Mouse (Mus musculus): Measurements from ENCODE around the gene Kcnip4.
A peak's percentile ranks its signal among the peaks of the same experiment; 100 is the strongest.

Gene Kcnip4

GRCm38 (mm10) chr5:49241708-49242107 lies 283.0 kb downstream of the Kcnip4 start:
- no peak for DNase-seq

GRCm38 (mm10) chr5:49201164-49201756 lies 323.4 kb downstream of the Kcnip4 start:
- no peak for DNase-seq

DNA sequence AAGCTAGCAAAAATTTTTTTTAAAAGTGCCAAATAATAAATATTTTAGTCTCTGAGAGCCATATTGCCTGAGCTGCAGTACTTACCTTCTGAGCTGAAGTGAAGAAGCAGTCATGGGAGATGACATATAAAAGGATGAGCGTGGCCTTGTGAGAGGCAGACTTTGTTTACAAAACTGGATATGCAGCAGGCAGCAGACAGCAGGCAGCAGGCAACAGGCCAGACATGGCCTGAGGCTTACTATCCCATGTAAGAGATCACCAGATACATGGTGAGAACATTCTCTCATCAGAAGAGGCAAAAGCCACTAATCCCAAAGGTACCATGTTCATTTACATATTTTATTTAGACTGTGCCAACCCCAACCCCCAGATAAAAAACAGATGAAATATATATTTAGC lies 336.5 kb downstream of the Kcnip4 start:
- peak; percentile 35 to 60 for DNase-seq

DNA sequence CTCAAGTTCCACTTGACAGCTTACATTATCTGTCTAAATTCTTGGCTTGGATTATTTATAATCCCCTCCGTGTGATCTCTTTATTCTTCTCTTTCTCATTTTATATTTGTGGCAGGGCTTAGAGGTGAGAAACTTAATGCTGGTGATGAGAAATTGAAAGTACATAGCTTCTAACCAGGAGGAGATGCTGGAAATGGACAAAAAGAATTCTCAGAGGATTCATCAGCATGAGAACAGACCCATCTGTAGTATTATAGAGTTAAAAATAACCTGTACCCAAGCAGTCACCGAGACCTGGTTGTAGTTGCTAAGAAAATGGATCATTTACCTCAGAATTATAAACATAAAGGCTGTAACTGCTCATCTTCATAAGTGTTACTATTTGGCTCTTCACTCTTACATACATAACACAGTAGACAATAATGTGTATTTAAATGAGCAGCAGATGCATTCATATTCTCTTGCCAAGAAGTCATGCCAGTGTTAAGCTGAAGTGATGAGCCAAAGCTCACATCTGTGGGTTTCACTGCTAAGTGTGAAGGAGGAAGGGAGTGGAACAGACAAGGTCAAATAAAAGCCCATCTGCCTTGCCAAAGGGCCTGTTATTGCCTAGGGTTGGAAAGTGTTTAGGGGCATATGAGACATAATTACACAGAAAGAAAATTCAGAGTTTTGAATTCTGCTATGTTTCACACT lies 374.4 kb downstream of the Kcnip4 start:
- peak; percentile 4 to 26 for DNase-seq

DNA sequence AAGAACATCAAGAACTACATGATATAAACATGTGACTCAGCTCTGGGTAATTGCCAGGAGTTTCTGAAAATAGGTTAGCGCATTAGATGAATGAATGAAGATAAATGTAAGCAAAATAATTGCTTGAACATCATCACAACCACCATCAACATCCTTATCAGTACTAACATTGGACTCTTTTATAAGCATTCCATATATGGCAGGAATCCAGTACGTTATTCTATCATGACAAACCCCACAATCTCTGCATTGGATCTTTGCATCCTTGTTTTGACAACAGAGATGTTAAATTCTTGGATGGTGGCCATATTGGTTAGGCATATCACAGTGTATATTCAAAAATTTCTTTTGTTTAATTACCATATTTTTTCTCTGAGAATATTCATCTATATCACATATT lies 375.0 kb downstream of the Kcnip4 start:
- no peak for DNase-seq

DNA sequence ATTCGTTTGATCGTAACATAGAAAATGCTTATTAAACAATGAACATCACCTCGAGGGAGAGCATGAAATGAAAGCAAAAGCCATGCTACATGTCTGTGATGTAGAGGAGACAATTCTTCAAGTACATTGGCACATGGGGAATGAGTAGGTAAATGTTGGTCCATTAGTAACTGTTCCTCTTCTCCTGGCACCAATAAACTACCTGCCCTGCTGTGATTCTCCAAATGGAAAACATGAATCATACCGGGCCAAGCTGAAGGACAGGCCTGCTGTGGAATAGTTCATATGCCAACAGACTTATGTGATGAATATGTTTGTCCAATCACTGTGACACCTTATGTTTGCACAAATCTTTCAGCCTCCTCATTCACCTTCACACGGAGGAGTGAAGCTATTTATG lies 429.3 kb downstream of the Kcnip4 start:
- DNase-seq = peak in 1 of 2 experiments; percentile 42

DNA sequence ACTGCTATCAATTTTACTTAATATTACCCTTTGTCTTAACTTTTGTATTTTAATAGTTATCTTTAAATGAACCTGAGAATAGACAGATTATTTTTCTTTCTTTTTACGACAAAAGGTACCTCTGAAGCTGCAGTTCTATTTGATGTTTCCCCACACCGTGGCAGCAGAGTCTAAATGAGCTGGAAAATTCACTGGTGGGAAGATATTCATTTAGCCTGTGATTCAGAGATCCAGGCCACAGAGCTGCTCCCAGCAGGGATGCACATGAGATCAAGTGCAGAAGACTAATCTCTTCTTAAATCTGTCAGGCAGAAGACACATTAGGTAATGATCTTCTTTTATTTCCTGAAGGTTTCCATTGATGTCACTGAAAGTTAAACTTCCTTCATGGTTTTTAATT lies 429.8 kb downstream of the Kcnip4 start:
- DNase-seq = peak; percentile 54 to 57

GRCm38 (mm10) chr5:49094306-49094705 lies 430.4 kb downstream of the Kcnip4 start:
- DNase-seq = no peak

DNA sequence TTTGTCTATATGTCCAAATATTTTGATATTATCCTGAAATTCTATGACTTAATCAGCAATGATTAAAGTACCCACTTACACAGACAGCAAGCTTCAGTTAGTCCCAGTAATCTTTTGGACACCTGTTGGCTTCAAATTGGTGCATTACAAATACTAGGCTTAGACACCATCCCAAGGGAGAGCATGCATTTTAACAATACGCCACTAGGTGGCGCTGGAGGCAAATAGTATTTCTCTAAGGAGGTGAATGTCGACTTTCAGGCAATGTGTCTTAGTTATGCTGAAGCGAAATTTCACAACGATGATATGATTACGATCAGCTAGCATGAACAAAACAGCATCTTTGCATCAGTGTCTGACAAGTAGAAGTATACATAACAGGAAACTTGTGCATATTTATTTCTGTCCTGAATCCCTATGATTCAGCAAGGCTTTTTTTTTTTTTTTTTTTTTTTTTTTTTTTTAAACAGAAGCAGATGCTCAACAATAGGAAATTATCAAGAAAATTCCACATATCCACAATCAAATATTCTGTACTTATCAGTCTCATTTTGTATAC lies 434.5 kb downstream of the Kcnip4 start:
- peak; percentile 94 for DNase-seq

GRCm38 (mm10) chr5:49065646-49066045 lies 459.1 kb downstream of the Kcnip4 start:
- no peak for DNase-seq

DNA sequence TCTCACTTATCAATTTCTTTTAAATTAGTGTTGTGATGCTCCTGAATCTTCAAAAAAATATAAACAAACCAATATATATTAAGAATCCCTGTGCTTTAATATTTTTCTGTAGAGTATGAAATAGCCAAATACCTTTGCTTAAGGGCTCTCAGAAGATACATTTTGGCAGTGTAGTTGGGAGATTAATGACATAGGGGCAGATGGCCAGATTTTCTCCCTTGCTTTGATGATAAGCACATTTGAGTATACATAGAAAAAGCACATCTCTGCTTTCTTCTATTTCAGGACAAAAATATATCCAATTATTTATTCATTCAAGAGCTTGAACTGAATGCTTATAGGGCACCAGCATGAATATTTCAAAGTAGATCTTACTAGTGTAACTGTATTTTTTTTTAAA lies 465.8 kb downstream of the Kcnip4 start:
- peak; percentile 8 to 50 for DNase-seq

DNA sequence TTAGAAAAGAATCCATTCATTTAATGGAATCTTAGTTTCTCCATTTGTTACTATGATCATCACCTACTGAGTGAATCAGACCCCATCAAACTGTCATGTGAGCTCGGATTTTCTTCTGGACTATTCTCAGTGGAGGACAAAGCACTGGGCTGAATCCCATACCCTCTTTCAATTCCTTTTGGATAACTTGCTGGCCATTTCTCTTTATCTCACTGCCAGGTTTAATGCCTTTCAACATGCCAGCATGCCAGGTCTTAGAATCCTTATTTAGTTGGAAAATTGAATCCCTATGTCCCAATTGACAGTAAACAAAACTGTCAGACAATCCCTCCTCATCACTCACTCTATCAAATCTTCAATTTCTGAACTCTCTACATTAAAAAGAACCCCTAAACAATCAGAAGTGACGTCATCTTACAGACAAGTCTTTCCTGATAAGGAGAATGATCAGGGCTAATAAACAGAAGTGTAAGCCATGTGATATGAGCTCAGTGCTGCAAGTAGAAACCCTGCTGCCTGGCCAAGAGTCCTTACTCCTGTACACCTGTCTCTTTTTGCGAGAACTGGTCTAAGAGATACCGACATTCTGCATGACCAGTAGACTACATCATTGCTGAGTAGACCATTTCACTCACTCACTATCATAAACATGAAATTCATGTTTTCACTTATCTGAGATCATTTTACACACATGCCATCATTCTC lies 466.9 kb downstream of the Kcnip4 start:
- peak; percentile 27 to 49 for DNase-seq

DNA sequence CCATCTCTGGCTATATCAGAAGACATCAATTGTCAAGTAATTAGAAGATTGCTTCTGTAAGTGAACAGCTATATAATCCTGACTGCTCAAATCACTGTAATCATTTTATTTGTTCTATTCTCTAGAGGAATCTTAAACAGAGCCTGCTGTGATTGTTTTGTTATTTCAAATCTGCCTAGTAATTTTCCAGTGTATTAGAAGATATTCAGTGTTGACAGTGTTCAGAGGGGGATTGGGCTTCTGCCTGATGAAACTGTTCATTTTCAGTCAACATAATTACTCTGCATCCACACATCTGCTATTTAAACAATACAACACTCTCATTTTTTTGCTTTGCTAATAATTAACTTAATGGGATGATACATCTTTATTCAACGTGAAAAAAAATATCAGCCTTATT lies 476.7 kb downstream of the Kcnip4 start:
- no peak for DNase-seq

- DNase-seq = no peak
These were observed 483.4 kb downstream of the Kcnip4 start for GRCm38 (mm10) chr5:49041259-49041845.

- peak; percentile 23 to 60 for DNase-seq
These were observed 527.3 kb downstream of the Kcnip4 start for GRCm38 (mm10) chr5:48997359-48997758.

- DNase-seq = no peak
These were observed 535.5 kb downstream of the Kcnip4 start for GRCm38 (mm10) chr5:48989145-48989659.

GRCm38 (mm10) chr5:48942378-48943088 lies 582.2 kb downstream of the Kcnip4 start:
- no peak for DNase-seq

DNA sequence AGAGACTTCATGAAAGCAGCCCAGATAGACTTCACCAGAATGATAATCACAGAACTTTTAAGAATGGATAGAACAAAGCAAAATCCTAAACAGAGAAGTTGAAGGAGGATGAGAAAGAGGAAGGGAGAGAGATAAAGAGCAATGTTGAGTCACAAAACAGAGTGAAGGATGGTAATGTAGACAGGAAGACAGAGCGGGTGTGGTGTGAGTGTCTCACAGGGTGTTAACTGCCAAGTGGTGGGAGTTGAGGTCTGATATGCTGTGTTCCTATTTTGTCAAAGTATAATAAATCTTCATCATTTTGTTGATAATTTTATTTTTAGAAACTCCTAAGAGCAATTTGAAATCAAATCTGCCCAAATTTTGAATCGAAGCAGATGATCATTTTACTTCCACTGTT lies 592.8 kb downstream of the Kcnip4 start:
- DNase-seq = no peak

DNA sequence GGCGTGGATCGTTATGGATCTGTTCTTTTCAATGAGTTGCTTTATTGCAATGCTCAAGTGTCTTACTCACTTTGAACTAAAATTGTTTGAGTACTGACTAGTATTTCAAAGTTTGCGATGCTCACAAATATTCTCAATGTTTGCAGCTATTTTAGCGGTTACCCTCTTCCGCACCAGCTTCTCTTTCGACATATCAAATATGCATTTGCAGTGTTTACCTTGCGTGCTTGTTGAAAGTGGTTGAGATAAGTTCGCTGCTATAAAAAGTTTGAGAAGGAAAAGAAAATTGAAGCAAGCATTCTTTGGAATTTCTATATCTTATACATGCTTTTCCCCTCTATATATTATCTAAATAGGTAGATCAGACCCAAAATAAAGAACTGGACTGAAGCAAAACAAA lies 634.5 kb downstream of the Kcnip4 start:
- no peak for DNase-seq

GRCm38 (mm10) chr5:48889395-48890194 lies 635.1 kb downstream of the Kcnip4 start:
- DNase-seq = peak; percentile 52 to 70

DNA sequence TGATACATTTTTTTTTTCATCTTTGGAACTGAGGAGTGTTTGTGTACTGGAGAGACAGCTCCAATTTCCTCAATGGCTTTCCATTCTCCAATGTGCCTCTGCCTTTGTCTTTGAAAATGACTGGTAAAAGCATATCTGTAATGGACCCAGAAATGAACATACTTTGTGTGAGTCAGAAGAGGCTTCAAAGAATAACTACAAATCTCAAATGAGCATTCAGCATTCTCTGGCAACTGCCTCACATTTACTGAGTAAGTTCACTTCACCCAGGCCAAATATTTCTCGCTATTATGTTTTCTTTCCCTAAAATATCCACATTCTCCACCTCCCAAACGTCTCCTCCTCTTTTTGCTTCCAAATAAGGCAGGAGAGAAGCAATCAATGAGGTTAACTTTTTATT lies 646.6 kb downstream of the Kcnip4 start:
- no peak for DNase-seq
